Mouse (Mus musculus) spleen, postnatal 14 days (tissue): ENCODE measurements around the gene Samd10.

Experiments
- DNase-seq, 2 experiments: peaks; one replicate each; pipeline ENCODE4 v3.0.0; 2021 to 2022; ENCODE audit warnings: low spot score in 2 of 2

The Samd10 gene

GRCm38 (mm10) chr2:181592231-181593041 lies 6.6 kb downstream of the Samd10 start, which contains the start of gene Zfp512b:
Zfp512b (minus strand) TSS chr2:181592803.
- peak; percentile 20 to 49 for DNase-seq

GRCm38 (mm10) chr2:181591528-181592085 lies 7.4 kb downstream of the Samd10 start, which contains the start of gene Prpf6:
Prpf6 (plus strand) TSS chr2:181591868.
- DNase-seq = no peak

GRCm38 (mm10) chr2:181590471-181590870 lies 8.5 kb downstream of the Samd10 start:
- DNase-seq = no peak

GRCm38 (mm10) chr2:181589732-181590105 lies 9.3 kb downstream of the Samd10 start:
- no peak for DNase-seq

- no peak for DNase-seq
Observed at GRCm38 (mm10) chr2:181589011-181589731, 9.8 kb downstream of the Samd10 start.

- DNase-seq = no peak
Observed at GRCm38 (mm10) chr2:181588229-181588780, 10.7 kb downstream of the Samd10 start.

GRCm38 (mm10) chr2:181587796-181588195 lies 11.2 kb downstream of the Samd10 start:
- peak; percentile 2 to 7 for DNase-seq

- DNase-seq = peak in 1 of 2 experiments; percentile 0
Observed at GRCm38 (mm10) chr2:181586124-181586523, 12.9 kb downstream of the Samd10 start.

- peak in 1 of 2 experiments; percentile 0 for DNase-seq
Observed at GRCm38 (mm10) chr2:181585506-181585905, 13.5 kb downstream of the Samd10 start.

- DNase-seq = peak in 1 of 2 experiments; percentile 0
Observed at GRCm38 (mm10) chr2:181584411-181584942, 14.5 kb downstream of the Samd10 start, which contains the start of gene Uckl1. Uckl1 (minus strand) TSS chr2:181584892.

GRCm38 (mm10) chr2:181583460-181584257 lies 15.4 kb downstream of the Samd10 start:
- DNase-seq = peak in 1 of 2 experiments; percentile 0

- peak in 1 of 2 experiments; percentile 0 for DNase-seq
Observed at GRCm38 (mm10) chr2:181582939-181583338, 16.1 kb downstream of the Samd10 start.

- peak in 1 of 2 experiments; percentile 1 for DNase-seq
Observed at GRCm38 (mm10) chr2:181582358-181582757, 16.7 kb downstream of the Samd10 start.

- DNase-seq = peak; percentile 70 to 83
Observed at GRCm38 (mm10) chr2:181581402-181582120, 17.5 kb downstream of the Samd10 start.

GRCm38 (mm10) chr2:181581016-181581401 lies 18.0 kb downstream of the Samd10 start:
- DNase-seq = peak; percentile 64 to 81

- DNase-seq = peak in 1 of 2 experiments; percentile 0
Observed at GRCm38 (mm10) chr2:181580131-181580772, 18.8 kb downstream of the Samd10 start.

GRCm38 (mm10) chr2:181579681-181580080 lies 19.3 kb downstream of the Samd10 start:
- DNase-seq = peak in 1 of 2 experiments; percentile 0

GRCm38 (mm10) chr2:181578790-181579618 lies 20.0 kb downstream of the Samd10 start:
- peak in 1 of 2 experiments; percentile 1 for DNase-seq
